Mouse (Mus musculus): Measurements from ENCODE around the gene Cabp4.

GRCm38 (mm10) chr19:4142416-4143173 is 1.2 kb downstream of the Cabp4 start:
- TF ChIP-seq CTCF (IDR thresholded peaks at IDR 0.05; ENCODE audit: borderline replicate concordance, control insufficient read depth, extremely low read depth, insufficient read depth, low read length, poor library complexity) (no peak), POLR2A (IDR thresholded peaks at IDR 0.05; ENCODE audit: control insufficient read depth, extremely low read depth, insufficient read depth, low read length, poor library complexity) (no peak)
